Mouse (Mus musculus) bone marrow, adult 2 months (tissue): ENCODE measurements around the gene Large1.

Source experiments
- CTCF ChIP-seq: fragments of 200-500 bp; IDR thresholded peaks from 2 replicates; pipeline ENCODE4 v1.5.1; 2011; ENCODE audit warnings: low read length, control low read depth; ENCODE audit not compliant: control insufficient read depth, insufficient read depth
- POLR2A ChIP-seq: fragments of 200-500 bp; IDR thresholded peaks from 2 replicates; pipeline ENCODE4 v1.6.1; 2011; ENCODE audit warnings: low read depth, mild to moderate bottlenecking, control low read depth, low read length, borderline replicate concordance; ENCODE audit not compliant: control insufficient read depth

- TF ChIP-seq CTCF: no peak
- TF ChIP-seq POLR2A: no peak
These were observed 40.4 kb downstream of the Large1 start for GRCm38 (mm10) chr8:73312714-73313607.
